Mouse (Mus musculus): ENCODE measurements around the gene Cd59b. TPM values are rescaled to one million over a fixed set of nuclear protein-coding genes. Genes with fewer than 3 reads are reported as not detected.

Gene Cd59b
- total RNA-seq, 4 experiments from 2014 or later: 0.85 to 2.1 (median 1.6) TPM; not detected in 1

Other genes starting within 250 kb of the Cd59b start
- 10 to 100 TPM; 16.1 to 29.7 (median 21.3) TPM for gene Lmo2, start 111.9 kb upstream of the Cd59b start, total RNA-seq (2022)
- gene Fbxo3, start 42.1 kb upstream of the Cd59b start, total RNA-seq (2022): 10 to 100 TPM; 42.1 to 51.9 (median 47.6) TPM
- gene 4931422A03Rik, start 41.5 kb upstream of the Cd59b start, total RNA-seq (2022): under 1 TPM in 1 of 4 experiments, not detected in 3; 0.53 TPM
- under 1 TPM; 0.28 to 0.81 (median 0.60) TPM for gene Gm10912, start 4.0 kb upstream of the Cd59b start, total RNA-seq (2022)
- not detected for gene Gm10799, start 1.3 kb upstream of the Cd59b start, total RNA-seq (2022)
- 1 to 10 TPM; 3.9 to 7.6 (median 5.0) TPM for gene Cd59a, start 26.0 kb downstream of the Cd59b start, total RNA-seq (2022)
- under 1 TPM in 1 of 4 experiments, not detected in 3; 0.54 TPM for gene A930018P22Rik, start 52.9 kb downstream of the Cd59b start, total RNA-seq (2022)

All from layer of hippocampus, adult 8-10 months (tissue).